Mouse (Mus musculus): Measurements from ENCODE around the gene Gm49027. TPM values are rescaled to one million over a fixed set of nuclear protein-coding genes. Genes with fewer than 3 reads are reported as not detected.

Gm49027 gene
- polyA plus RNA-seq, 1 experiment from 2014 or later = 0.28 TPM

- H3K36me3 ChIP-seq (ENCODE audit: control insufficient read depth, insufficient read depth) = no peaks in the 10 kb centered on the region
- H3K27ac ChIP-seq (ENCODE audit: low read length) = no peak overlapping the region
- H3K27me3 ChIP-seq (ENCODE audit: control insufficient read depth, insufficient read depth, low read depth, low read length) = peaks cover 10% of the 10 kb centered on the region
- 45% methylated on average over 11 of the region's 11 CpGs for WGBS (ENCODE audit: insufficient replicate concordance)
- H3K4me3 ChIP-seq (ENCODE audit: low read depth, low read length) = no peak overlapping the region
- no peak for ATAC-seq (ENCODE audit: low read depth)
- H3K9me3 ChIP-seq (replicated peaks; ENCODE audit: control insufficient read depth, low read length) = no peaks in the 10 kb centered on the region
- H3K4me2 ChIP-seq (ENCODE audit: low read depth, low read length) = no peak overlapping the region
- no peak overlapping the region for H3K9ac ChIP-seq (ENCODE audit: low read depth, low read length)
- no peaks in the 10 kb centered on the region for H3K4me1 ChIP-seq (ENCODE audit: control insufficient read depth, low read depth, low read length)
Observed at GRCm38 (mm10) chr5:123487659-123488395, 37.5 kb downstream of the Gm49027 start.

- ATAC-seq (ENCODE audit: low read depth) = no peak
Observed at GRCm38 (mm10) chr5:123473817-123474216, 51.5 kb downstream of the Gm49027 start.

GRCm38 (mm10) chr5:123470784-123471400 lies 54.4 kb downstream of the Gm49027 start:
- ATAC-seq (ENCODE audit: low read depth) = no peak
- no peaks in the 10 kb centered on the region for H3K4me1 ChIP-seq (ENCODE audit: control insufficient read depth, low read depth, low read length)
- no peaks in the 10 kb centered on the region for H3K36me3 ChIP-seq (ENCODE audit: control insufficient read depth, insufficient read depth)
- H3K4me2 ChIP-seq (ENCODE audit: low read depth, low read length) = 0 out of 2 replicates have a peak overlapping the region, but pooled peaks have one; percentile 4
- H3K27ac ChIP-seq (ENCODE audit: low read length) = no peak overlapping the region
- H3K4me3 ChIP-seq (ENCODE audit: low read depth, low read length) = no peak overlapping the region
- no peaks in the 10 kb centered on the region for H3K27me3 ChIP-seq (ENCODE audit: control insufficient read depth, insufficient read depth, low read depth, low read length)
- WGBS (ENCODE audit: insufficient replicate concordance) = 1% methylated on average over 10 of the region's 10 CpGs
- H3K9ac ChIP-seq (ENCODE audit: low read depth, low read length) = no peak overlapping the region
- no peaks in the 10 kb centered on the region for H3K9me3 ChIP-seq (replicated peaks; ENCODE audit: control insufficient read depth, low read length)

More at GRCm38 (mm10) chr5:123473817-123474216, 51.5 kb downstream of the Gm49027 start:
- H3K9me3 ChIP-seq (replicated peaks; ENCODE audit: control insufficient read depth, low read length) = no peaks in the 10 kb centered on the region
- WGBS (ENCODE audit: insufficient replicate concordance) = 65% methylated on average over 5 of the region's 5 CpGs
- no peak overlapping the region for H3K4me3 ChIP-seq (ENCODE audit: low read depth, low read length)
- no peak overlapping the region for H3K4me2 ChIP-seq (ENCODE audit: low read depth, low read length)
- no peaks in the 10 kb centered on the region for H3K36me3 ChIP-seq (ENCODE audit: control insufficient read depth, insufficient read depth)
- no peak overlapping the region for H3K9ac ChIP-seq (ENCODE audit: low read depth, low read length)
- H3K4me1 ChIP-seq (ENCODE audit: control insufficient read depth, low read depth, low read length) = no peaks in the 10 kb centered on the region
- H3K27ac ChIP-seq (ENCODE audit: low read length) = no peak overlapping the region
- H3K27me3 ChIP-seq (ENCODE audit: control insufficient read depth, insufficient read depth, low read depth, low read length) = no peaks in the 10 kb centered on the region

GRCm38 (mm10) chr5:123464638-123465037 lies 60.6 kb downstream of the Gm49027 start:
- Histone ChIP-seq H3K4me1 (ENCODE audit: control insufficient read depth, low read depth, low read length) (no peaks in the 10 kb centered on the region), H3K27ac (ENCODE audit: low read length) (no peak overlapping the region), H3K36me3 (ENCODE audit: control insufficient read depth, insufficient read depth) (no peaks in the 10 kb centered on the region), H3K9ac (ENCODE audit: low read depth, low read length) (no peak overlapping the region), H3K4me3 (ENCODE audit: low read depth, low read length) (no peak overlapping the region), H3K4me2 (ENCODE audit: low read depth, low read length) (no peak overlapping the region), H3K9me3 (replicated peaks; ENCODE audit: control insufficient read depth, low read length) (no peaks in the 10 kb centered on the region), H3K27me3 (ENCODE audit: control insufficient read depth, insufficient read depth, low read depth, low read length) (no peaks in the 10 kb centered on the region)
- 65% methylated on average over 1 of the region's 1 CpGs for WGBS (ENCODE audit: insufficient replicate concordance)
- ATAC-seq (ENCODE audit: low read depth) = no peak

Small RNA genes lying within 50 kb of the gene (microRNA-seq; reads per million reads assigned to microRNA genes)
- 2.0 reads per million for gene Mir7647

Other genes starting within 250 kb of the Gm49027 start
- 5.5 and 6.0 TPM in 2 replicates for gene Bcl7a, start 181.7 kb downstream of the Gm49027 start, polyA plus RNA-seq (2015; fragmentation: Nextera tagmentation; extraction: Ambion mirVana)
- gene Mlxip, start 130.7 kb downstream of the Gm49027 start, polyA plus RNA-seq (2015; fragmentation: Nextera tagmentation; extraction: Ambion mirVana) = 3.6 and 3.9 TPM in 2 replicates
- gene Lrrc43, start 36.2 kb downstream of the Gm49027 start, polyA plus RNA-seq (2015; fragmentation: Nextera tagmentation; extraction: Ambion mirVana) = not detected in 2 replicates
- not detected in 2 replicates for gene Il31, start 36.0 kb downstream of the Gm49027 start, polyA plus RNA-seq (2015; fragmentation: Nextera tagmentation; extraction: Ambion mirVana)
- gene B3gnt4, start 15.0 kb downstream of the Gm49027 start, polyA plus RNA-seq (2015; fragmentation: Nextera tagmentation; extraction: Ambion mirVana) = 0.11 TPM in 1 of 2 replicates, not detected in the other
- 49.1 TPM in 2 replicates for gene Diablo, start 1.3 kb downstream of the Gm49027 start, polyA plus RNA-seq (2015; fragmentation: Nextera tagmentation; extraction: Ambion mirVana)
- 19.6 and 20.0 TPM in 2 replicates for gene Vps33a, start 47.5 kb upstream of the Gm49027 start, polyA plus RNA-seq (2015; fragmentation: Nextera tagmentation; extraction: Ambion mirVana)
- gene Clip1, start 159.1 kb upstream of the Gm49027 start, polyA plus RNA-seq (2015; fragmentation: Nextera tagmentation; extraction: Ambion mirVana) = 10.7 and 11.0 TPM in 2 replicates
- gene Zcchc8, start 195.6 kb upstream of the Gm49027 start, polyA plus RNA-seq (2015; fragmentation: Nextera tagmentation; extraction: Ambion mirVana) = 27.0 and 27.7 TPM in 2 replicates
- 35.2 and 39.2 TPM in 2 replicates for gene Rsrc2, start 223.9 kb upstream of the Gm49027 start, polyA plus RNA-seq (2015; fragmentation: Nextera tagmentation; extraction: Ambion mirVana)
- 23.2 and 23.9 TPM in 2 replicates for gene Kntc1, start 224.2 kb upstream of the Gm49027 start, polyA plus RNA-seq (2015; fragmentation: Nextera tagmentation; extraction: Ambion mirVana)